Mouse (Mus musculus) MEL (cell line): ENCODE measurements around the gene Tmcc3. TPM values are rescaled to one million over a fixed set of nuclear protein-coding genes. Genes with fewer than 3 reads are reported as not detected.

Source experiments
- DNase-seq: peaks from one replicate; pipeline ENCODE4 v3.0.0; 2011; ENCODE audit warnings: low read depth, low spot score
- H3K27ac ChIP-seq: 2 replicates; pipeline ENCODE4 v1.5.1; 2012; ENCODE audit warnings: low read depth, mild to moderate bottlenecking, control low read depth, low read length, moderate library complexity; ENCODE audit not compliant: control insufficient read depth
- H3K27me3 ChIP-seq, 2 experiments: fragments of 150-350 bp in 1 of 2; sonication (generic) in 1 of 2; 2 replicates each; pipeline ENCODE4 v1.6.1; 2012; ENCODE audit warnings: low read length in 2 of 2, mild to moderate bottlenecking in 2 of 2, improper control_type of control experiment in 1 of 2, moderate library complexity in 1 of 2; ENCODE audit not compliant: insufficient read depth in 2 of 2, control insufficient read depth in 1 of 2
- H3K36me3 ChIP-seq, 2 experiments: 2 replicates each; pipeline ENCODE4 v1.6.1; 2012 to 2014; ENCODE audit warnings: low read length in 2 of 2, improper control_type of control experiment in 1 of 2, inconsistent platforms in 1 of 2, mild to moderate bottlenecking in 1 of 2; ENCODE audit not compliant: insufficient read depth in 2 of 2, control insufficient read depth in 1 of 2
- H3K4me1 ChIP-seq, 2 experiments: fragments of 150-350 bp in 1 of 2; sonication (generic) in 1 of 2; 2 replicates each; pipeline ENCODE4 v1.6.1; 2012; ENCODE audit warnings: low read length in 2 of 2, improper control_type of control experiment in 1 of 2, mild to moderate bottlenecking in 1 of 2; ENCODE audit not compliant: insufficient read depth in 2 of 2, control insufficient read depth in 1 of 2
- H3K4me3 ChIP-seq, 2 experiments: fragments of 150-350 bp in 1 of 2; sonication (generic) in 1 of 2; 2 replicates each; pipeline ENCODE4 v1.5.1; 2012; ENCODE audit warnings: low read depth in 2 of 2, low read length in 2 of 2, mild to moderate bottlenecking in 2 of 2, moderate library complexity in 2 of 2, control low read depth in 1 of 2, improper control_type of control experiment in 1 of 2; ENCODE audit not compliant: control insufficient read depth in 1 of 2, insufficient read depth in 1 of 2
- H3K79me2 ChIP-seq: 2 replicates; pipeline ENCODE4 v1.6.1; 2012; ENCODE audit warnings: mild to moderate bottlenecking, low read length, moderate library complexity; ENCODE audit not compliant: control insufficient read depth, poor library complexity, insufficient read depth
- H3K9ac ChIP-seq: 2 replicates; pipeline ENCODE4 v1.6.1; 2012; ENCODE audit warnings: low read depth, mild to moderate bottlenecking, control low read depth, low read length, moderate library complexity; ENCODE audit not compliant: control insufficient read depth, poor library complexity, severe bottlenecking
- H3K9me3 ChIP-seq: fragments of 150-350 bp; sonication (generic); replicated peaks from 2 replicates; pipeline ENCODE4 v1.6.1; 2012; ENCODE audit warnings: mild to moderate bottlenecking, low read length, improper control_type of control experiment, moderate library complexity; ENCODE audit not compliant: insufficient read depth
- BHLHE40 ChIP-seq: IDR thresholded peaks from 2 replicates; pipeline ENCODE4 v1.6.1; 2012; ENCODE audit warnings: low read depth, mild to moderate bottlenecking, inconsistent platforms, low read length, improper control_type of control experiment, borderline replicate concordance
- CHD1 ChIP-seq: IDR thresholded peaks from 2 replicates; pipeline ENCODE4 v1.6.1; 2012; ENCODE audit warnings: low read depth, mild to moderate bottlenecking, inconsistent platforms, low read length, improper control_type of control experiment
- CHD2 ChIP-seq: IDR thresholded peaks from 2 replicates; pipeline ENCODE4 v1.6.1; 2011; ENCODE audit warnings: low read length, improper control_type of control experiment
- CTCF ChIP-seq, 3 experiments: IDR thresholded peaks in 2 of 3; conservative IDR thresholded peaks in 1 of 3; 2 replicates each; pipeline ENCODE4 v1.5.1; 2011 to 2012; ENCODE audit warnings: low read length in 3 of 3, low read depth in 2 of 3, mild to moderate bottlenecking in 2 of 3, improper control_type of control experiment in 1 of 3, inconsistent platforms in 1 of 3, mixed read lengths in 1 of 3, moderate library complexity in 1 of 3; ENCODE audit not compliant: control insufficient read depth in 1 of 3, insufficient read depth in 1 of 3, poor library complexity in 1 of 3, severe bottlenecking in 1 of 3
- ETS1 ChIP-seq: IDR thresholded peaks from 2 replicates; pipeline ENCODE4 v1.6.1; 2012; ENCODE audit warnings: low read depth, mild to moderate bottlenecking, inconsistent platforms, low read length, improper control_type of control experiment, moderate library complexity
- GABPA ChIP-seq: IDR thresholded peaks from 2 replicates; pipeline ENCODE4 v1.6.1; 2012; ENCODE audit warnings: low read depth, mild to moderate bottlenecking, inconsistent platforms, low read length, improper control_type of control experiment, moderate library complexity
- GATA1 ChIP-seq: IDR thresholded peaks from 2 replicates; pipeline ENCODE4 v1.6.1; 2011; ENCODE audit warnings: low read depth, low read length, improper control_type of control experiment
- JUND ChIP-seq: IDR thresholded peaks from 2 replicates; pipeline ENCODE4 v1.6.1; 2011; ENCODE audit warnings: low read depth, mild to moderate bottlenecking, improper control_type of control experiment, low read length
- MAFK ChIP-seq: IDR thresholded peaks from 2 replicates; pipeline ENCODE4 v1.6.1; 2011; ENCODE audit warnings: low read depth, mild to moderate bottlenecking, low read length, improper control_type of control experiment, borderline replicate concordance
- MAX ChIP-seq: IDR thresholded peaks from 2 replicates; pipeline ENCODE4 v1.6.1; 2011; ENCODE audit warnings: low read length, improper control_type of control experiment
- MXI1 ChIP-seq: IDR thresholded peaks from 2 replicates; pipeline ENCODE4 v1.6.1; 2011; ENCODE audit warnings: mild to moderate bottlenecking, low read depth, low read length, improper control_type of control experiment
- NELFE ChIP-seq: IDR thresholded peaks from 2 replicates; pipeline ENCODE4 v1.6.1; 2011; ENCODE audit warnings: low read depth, low read length, improper control_type of control experiment
- POLR2A ChIP-seq, 2 experiments: IDR thresholded peaks; 2 replicates each; pipeline ENCODE4 v1.6.1; 2011 to 2012; ENCODE audit warnings: low read length in 2 of 2, mild to moderate bottlenecking in 2 of 2, control low read depth in 1 of 2, improper control_type of control experiment in 1 of 2, low read depth in 1 of 2, moderate library complexity in 1 of 2; ENCODE audit not compliant: control insufficient read depth in 1 of 2, insufficient read depth in 1 of 2, poor library complexity in 1 of 2
- RCOR1 ChIP-seq: IDR thresholded peaks from 2 replicates; pipeline ENCODE4 v1.6.1; 2012; ENCODE audit warnings: low read depth, mild to moderate bottlenecking, inconsistent platforms, low read length, improper control_type of control experiment
- SMC3 ChIP-seq: IDR thresholded peaks from 2 replicates; pipeline ENCODE4 v1.6.1; 2011; ENCODE audit warnings: low read depth, low read length, improper control_type of control experiment
- TBP ChIP-seq: IDR thresholded peaks from 2 replicates; pipeline ENCODE4 v1.8.0; 2011; ENCODE audit warnings: low read depth, low read length, improper control_type of control experiment
- ZC3H11A ChIP-seq: IDR thresholded peaks from 2 replicates; pipeline ENCODE4 v1.6.1; 2012; ENCODE audit warnings: low read depth, mild to moderate bottlenecking, inconsistent platforms, low read length, improper control_type of control experiment
- ZKSCAN1 ChIP-seq: IDR thresholded peaks from 2 replicates; pipeline ENCODE4 v1.6.1; 2012; ENCODE audit warnings: low read depth, mild to moderate bottlenecking, inconsistent platforms, low read length, improper control_type of control experiment, moderate library complexity
- polyA plus RNA-seq, 2 experiments: library from polyadenylated mRNA; stranded (reverse) in 1 of 2; unstranded in 1 of 2; fragments of >175 nt in 1 of 2; fragments of >200 nt in 1 of 2; gene quantifications; 2 replicates each; pipeline versions ENCODE4 v1.2.1 to v1.2.4; 2012; ENCODE audit warnings: low replicate concordance in 2 of 2, low read depth in 1 of 2; ENCODE audit not compliant: insufficient read length in 2 of 2, insufficient read depth in 1 of 2, missing spikeins in 1 of 2
- total RNA-seq: library from RNA; depleted of rRNA; stranded (reverse); fragments of 300-350 nt; gene quantifications from 2 replicates; pipeline ENCODE4 v1.2.3, GENCODE M21; 2012

Tmcc3 gene
- total and polyA plus RNA-seq, 3 experiments, result 1.3 to 2.6 TPM; not detected in 1

DNA sequence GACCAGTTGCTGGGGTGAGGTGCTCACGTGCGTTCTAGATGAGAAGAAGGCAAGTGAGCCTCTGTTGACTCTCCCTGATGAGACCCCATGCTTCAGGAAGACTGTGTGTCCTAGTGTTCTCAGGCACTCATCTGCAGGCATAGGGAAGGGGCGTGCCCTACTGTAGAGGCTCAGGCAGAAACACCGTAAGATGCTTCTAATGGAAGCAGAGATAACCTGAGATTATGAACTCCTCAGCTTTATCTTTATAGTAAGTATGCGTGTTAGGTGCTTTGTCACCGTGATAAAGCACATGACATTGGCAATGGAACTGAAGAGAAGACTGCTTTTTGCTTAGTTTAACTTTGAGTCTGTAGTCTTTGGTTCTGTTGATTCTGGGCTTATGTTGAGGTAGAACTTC, 215.5 kb downstream of the Tmcc3 start (continued):
- TF ChIP-seq GATA1 (peak; percentile 95), NELFE (no peak)

DNA sequence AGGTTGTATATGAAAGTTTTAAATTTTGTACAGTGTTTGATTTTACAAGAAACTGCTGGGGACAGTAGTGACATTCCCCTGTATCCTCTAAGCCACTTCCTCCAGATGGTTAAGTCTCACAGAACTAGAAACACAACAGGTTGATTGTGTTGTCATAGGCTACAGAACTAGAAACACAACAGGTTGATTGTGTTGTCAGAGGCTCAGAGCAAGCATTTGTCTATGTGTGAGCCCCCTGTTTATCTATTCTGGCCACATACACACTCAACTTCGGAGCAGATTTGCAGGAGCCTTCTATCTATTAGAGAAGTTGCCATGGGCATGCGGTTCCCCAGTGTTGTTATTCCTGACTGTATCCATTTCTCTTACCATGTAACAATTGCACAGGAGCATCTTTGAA, 218.3 kb downstream of the Tmcc3 start:
- Histone ChIP-seq H3K4me1 (peaks cover 21 to 27% of the 10 kb centered on the region in 2 experiments), H3K27ac (no peak overlapping the region), H3K79me2 (no peaks in the 10 kb centered on the region), H3K36me3 (peaks cover 0 to 20% of the 10 kb centered on the region in 2 experiments; a peak in 2 of 4 replicates), H3K9me3 (no peaks in the 10 kb centered on the region), H3K27me3 (no peaks in the 10 kb centered on the region), H3K4me3 (no peak overlapping the region), H3K9ac (no peak overlapping the region)
- TF ChIP-seq CHD1 (no peak), ZC3H11A (no peak), ETS1 (no peak), GABPA (no peak), POLR2A (IDR thresholded peaks at IDR 0.05; ENCODE audit: control insufficient read depth in 1 of 2, insufficient read depth in 1 of 2, low read depth in 1 of 2, low read length in 2 of 2, poor library complexity in 1 of 2) (no peak), NELFE (no peak), CHD2 (no peak), ZKSCAN1 (no peak), TBP (no peak), RCOR1 (no peak), MAX (no peak), BHLHE40 (no peak), SMC3 (no peak)
- DNase-seq, result no peak

DNA sequence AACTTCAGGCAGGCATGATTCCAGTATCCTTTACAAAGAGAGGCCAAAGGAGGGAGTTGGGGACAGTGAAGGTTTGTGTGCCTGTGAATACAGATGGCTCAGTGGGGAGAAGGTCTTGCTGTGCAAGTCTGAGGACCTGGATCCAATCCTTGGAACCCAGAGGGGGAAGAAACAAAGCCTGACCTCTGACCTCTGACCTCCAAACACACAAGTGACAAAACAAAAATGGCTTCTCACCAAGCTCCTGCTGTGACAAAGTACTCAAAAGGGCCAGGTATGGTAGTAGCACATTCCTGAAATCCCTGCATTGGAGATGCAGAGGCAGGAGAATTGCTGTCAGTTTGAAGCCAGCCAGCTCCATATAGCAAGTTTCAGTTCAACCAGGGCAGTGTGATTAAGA, 219.7 kb downstream of the Tmcc3 start:
- Histone ChIP-seq H3K79me2 (no peaks in the 10 kb centered on the region), H3K36me3 (peaks cover 0 to 20% of the 10 kb centered on the region in 2 experiments; a peak in 2 of 4 replicates), H3K9me3 (no peaks in the 10 kb centered on the region), H3K27me3 (no peaks in the 10 kb centered on the region), H3K27ac (no peak overlapping the region), H3K9ac (no peak overlapping the region), H3K4me3 (no peak overlapping the region), H3K4me1 (peaks cover 19 to 25% of the 10 kb centered on the region in 2 experiments)
- DNase-seq, result no peak
- TF ChIP-seq GATA1, result no peak
- no peak for TF ChIP-seq JUND
- TF ChIP-seq BHLHE40, result no peak
- TF ChIP-seq MXI1, result no peak
- no peak for TF ChIP-seq ETS1
- no peak for TF ChIP-seq CTCF (IDR thresholded peaks at IDR 0.05 in 2 of 3, conservative IDR thresholded peaks at IDR 0.05 in 1 of 3; ENCODE audit: control insufficient read depth in 1 of 3, insufficient read depth in 1 of 3, low read depth in 2 of 3, low read length in 3 of 3, poor library complexity in 1 of 3, severe bottlenecking in 1 of 3)
- TF ChIP-seq MAFK, result no peak
